Mouse (Mus musculus) hindbrain, embryonic 11.5 days (tissue): ENCODE results near the gene Atp9a. TPM values are rescaled to one million over a fixed set of nuclear protein-coding genes. Genes with fewer than 3 reads are reported as not detected.

Experiments
- ATAC-seq: fragments of 200-750 bp; cut with Nextera tagmentation; 2 replicates; pipeline ENCODE4 v1.8.0; 2017; ENCODE audit warnings: mild to moderate bottlenecking, moderate TSS enrichment, moderate library complexity; ENCODE audit not compliant: low FRiP score
- DNase-seq: peaks from one replicate; pipeline ENCODE4 v3.0.0-alpha.2; 2015; ENCODE audit warnings: low spot score
- H3K27ac ChIP-seq: fragments of 300-500 bp; sonication (generic); 2 replicates; pipeline ENCODE4 v1.5.1; 2014; ENCODE audit warnings: mild to moderate bottlenecking, low read depth, low read length
- H3K27me3 ChIP-seq: fragments of 300-500 bp; sonication (generic); 2 replicates; pipeline ENCODE4 v1.6.1; 2014; ENCODE audit warnings: mild to moderate bottlenecking, low read length, moderate library complexity, mixed read lengths; ENCODE audit not compliant: control insufficient read depth, insufficient read depth
- H3K36me3 ChIP-seq: fragments of 300-500 bp; sonication (generic); 2 replicates; pipeline ENCODE4 v1.6.1; 2014; ENCODE audit warnings: mild to moderate bottlenecking, low read length, moderate library complexity, mixed read lengths; ENCODE audit not compliant: control insufficient read depth, insufficient read depth
- H3K4me1 ChIP-seq: fragments of 300-500 bp; sonication (generic); replicated peaks from 2 replicates; pipeline ENCODE4 v1.6.1; 2014; ENCODE audit warnings: low read length, mixed read lengths; ENCODE audit not compliant: control insufficient read depth, insufficient read depth
- H3K4me2 ChIP-seq: fragments of 300-500 bp; sonication (generic); replicated peaks from 2 replicates; pipeline ENCODE4 v1.6.1; 2014; ENCODE audit warnings: mild to moderate bottlenecking, low read depth, low read length
- H3K4me3 ChIP-seq: fragments of 300-500 bp; sonication (generic); 2 replicates; pipeline ENCODE4 v1.5.1; 2014; ENCODE audit warnings: low read depth, low read length
- H3K9ac ChIP-seq: fragments of 300-500 bp; sonication (generic); 2 replicates; pipeline ENCODE4 v1.6.1; 2014; ENCODE audit warnings: low read depth, low read length
- H3K9me3 ChIP-seq: fragments of 300-500 bp; sonication (generic); 2 replicates; pipeline ENCODE4 v1.6.1; 2016; ENCODE audit warnings: low read length; ENCODE audit not compliant: control insufficient read depth
- WGBS: fragments of 180-500 bp; shearing (Covaris S2); extraction: QIAGEN DNeasy Blood & Tissue Kit; methylation state at CpG from one replicate; pipeline ENCODE4 v1.1.7; 2014; 5-methylcytosine and 5-hydroxymethylcytosine counted together
- polyA plus RNA-seq: library from polyadenylated mRNA; unstranded; fragments of >200 nt; fragmentation: Nextera tagmentation; extraction: Ambion mirVana; gene quantifications from 2 replicates; pipeline ENCODE4 v1.2.1, GENCODE M21; 2014

Atp9a gene
- polyA plus RNA-seq, 1 experiment from 2014 or later, result 12.8 TPM

GRCm38 (mm10) chr2:168728045-168728444, 14.2 kb downstream of the Atp9a start:
- Histone ChIP-seq H3K9me3 (no peaks in the 10 kb centered on the region), H3K4me2 (no peak overlapping the region), H3K27ac (no peak overlapping the region), H3K27me3 (no peaks in the 10 kb centered on the region), H3K9ac (no peak overlapping the region), H3K4me1 (0 out of 2 replicates have a peak, but pooled peaks cover 4% of the 10 kb centered on the region), H3K4me3 (no peak overlapping the region), H3K36me3 (no peaks in the 10 kb centered on the region)
- ATAC-seq (no peak), DNase-seq (no peak)
- 89% methylated on average over 12 of the region's 12 CpGs for WGBS

- H3K9ac ChIP-seq, result no peak overlapping the region
- H3K9me3 ChIP-seq, result no peaks in the 10 kb centered on the region
- 38% methylated on average over 6 of the region's 6 CpGs for WGBS
- DNase-seq, result peak; percentile 82
- H3K27ac ChIP-seq, result no peak overlapping the region
- H3K4me2 ChIP-seq, result no peak overlapping the region
- H3K27me3 ChIP-seq, result no peaks in the 10 kb centered on the region
- H3K36me3 ChIP-seq, result no peaks in the 10 kb centered on the region
- H3K4me3 ChIP-seq, result no peak overlapping the region
- 0 out of 2 replicates have a peak, but pooled peaks cover 4% of the 10 kb centered on the region for H3K4me1 ChIP-seq
- ATAC-seq, result peak; percentile 92
These were observed 16.2 kb downstream of the Atp9a start for GRCm38 (mm10) chr2:168726007-168726406.

DNA sequence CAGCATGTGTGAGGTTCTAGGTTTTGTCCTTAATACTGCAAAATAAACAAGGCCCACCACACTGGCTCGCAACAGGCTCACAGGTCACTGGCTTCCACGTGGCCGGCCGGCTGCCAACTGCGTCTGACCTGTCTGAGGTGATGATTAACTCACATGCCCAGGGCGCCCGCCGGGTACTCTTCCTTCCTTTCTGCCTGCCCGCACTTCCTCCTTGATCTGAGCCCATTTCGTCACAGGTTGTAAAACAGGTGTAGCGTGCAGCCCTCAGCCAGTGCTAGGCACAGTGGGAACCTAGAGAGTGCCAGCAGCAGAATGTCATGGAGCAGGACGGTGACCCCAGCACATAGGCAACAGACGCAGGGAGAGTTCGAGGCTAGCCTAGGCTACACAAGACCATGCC, 20.9 kb downstream of the Atp9a start:
- Histone ChIP-seq H3K36me3 (no peaks in the 10 kb centered on the region), H3K9ac (no peak overlapping the region), H3K4me2 (no peak overlapping the region), H3K9me3 (no peaks in the 10 kb centered on the region), H3K27me3 (no peaks in the 10 kb centered on the region), H3K4me3 (no peak overlapping the region), H3K4me1 (0 out of 2 replicates have a peak, but pooled peaks cover 2% of the 10 kb centered on the region), H3K27ac (no peak overlapping the region)
- ATAC-seq (no peak), DNase-seq (no peak)
- 93% methylated on average over 14 of the region's 14 CpGs for WGBS

- Histone ChIP-seq H3K9me3 (no peaks in the 10 kb centered on the region), H3K4me3 (no peak overlapping the region), H3K9ac (no peak overlapping the region), H3K27ac (no peak overlapping the region), H3K4me2 (no peak overlapping the region), H3K36me3 (no peaks in the 10 kb centered on the region), H3K27me3 (no peaks in the 10 kb centered on the region), H3K4me1 (no peaks in the 10 kb centered on the region)
- WGBS, result 70% methylated on average over 4 of the region's 4 CpGs
- DNase-seq (no peak), ATAC-seq (no peak)
These were observed 22.5 kb downstream of the Atp9a start for GRCm38 (mm10) chr2:168719742-168720141.

DNA sequence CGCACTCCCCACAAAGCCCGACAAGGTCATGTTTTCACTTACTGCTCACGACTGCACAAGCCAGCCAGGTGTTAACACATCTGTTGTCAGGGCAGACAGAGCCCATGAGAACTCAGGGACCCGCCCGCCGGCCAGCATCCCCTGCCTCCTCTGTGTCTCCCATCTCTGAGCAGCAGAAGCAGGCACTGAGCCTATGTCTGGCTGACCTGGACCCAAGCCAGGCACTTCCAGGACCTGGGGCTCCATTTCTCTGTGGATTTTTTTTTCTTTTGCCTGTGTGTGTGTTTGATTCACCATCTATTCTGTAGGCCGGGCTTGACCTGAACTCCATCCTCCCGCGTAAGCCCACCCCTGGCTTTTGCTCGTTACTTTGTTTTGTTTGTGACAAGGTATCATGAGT, 23.5 kb downstream of the Atp9a start:
- Histone ChIP-seq H3K4me3 (no peak overlapping the region), H3K27me3 (no peaks in the 10 kb centered on the region), H3K4me1 (no peaks in the 10 kb centered on the region), H3K27ac (no peak overlapping the region), H3K9ac (no peak overlapping the region), H3K9me3 (no peaks in the 10 kb centered on the region), H3K4me2 (no peak overlapping the region), H3K36me3 (no peaks in the 10 kb centered on the region)
- 75% methylated on average over 10 of the region's 10 CpGs for WGBS
- no peak for DNase-seq
- ATAC-seq, result no peak

GRCm38 (mm10) chr2:168718267-168718666, 23.9 kb downstream of the Atp9a start:
- H3K9ac ChIP-seq, result no peak overlapping the region
- no peaks in the 10 kb centered on the region for H3K27me3 ChIP-seq
- H3K4me1 ChIP-seq, result no peaks in the 10 kb centered on the region
- H3K9me3 ChIP-seq, result no peaks in the 10 kb centered on the region
- no peak overlapping the region for H3K4me3 ChIP-seq
- ATAC-seq, result no peak
- H3K27ac ChIP-seq, result no peak overlapping the region
- no peak for DNase-seq
- no peak overlapping the region for H3K4me2 ChIP-seq
- WGBS, result 80% methylated on average over 2 of the region's 2 CpGs
- no peaks in the 10 kb centered on the region for H3K36me3 ChIP-seq

- Histone ChIP-seq H3K27me3 (no peaks in the 10 kb centered on the region), H3K4me1 (no peaks in the 10 kb centered on the region; the same call in 1 of the 2 replicates), H3K4me2 (no peak overlapping the region), H3K9ac (no peak overlapping the region), H3K4me3 (no peak overlapping the region), H3K9me3 (no peaks in the 10 kb centered on the region), H3K27ac (no peak overlapping the region), H3K36me3 (no peaks in the 10 kb centered on the region)
- DNase-seq, result no peak
- ATAC-seq, result no peak
- 84% methylated on average over 20 of the region's 20 CpGs for WGBS
These were observed 29.7 kb downstream of the Atp9a start for GRCm38 (mm10) chr2:168712199-168713176.

DNA sequence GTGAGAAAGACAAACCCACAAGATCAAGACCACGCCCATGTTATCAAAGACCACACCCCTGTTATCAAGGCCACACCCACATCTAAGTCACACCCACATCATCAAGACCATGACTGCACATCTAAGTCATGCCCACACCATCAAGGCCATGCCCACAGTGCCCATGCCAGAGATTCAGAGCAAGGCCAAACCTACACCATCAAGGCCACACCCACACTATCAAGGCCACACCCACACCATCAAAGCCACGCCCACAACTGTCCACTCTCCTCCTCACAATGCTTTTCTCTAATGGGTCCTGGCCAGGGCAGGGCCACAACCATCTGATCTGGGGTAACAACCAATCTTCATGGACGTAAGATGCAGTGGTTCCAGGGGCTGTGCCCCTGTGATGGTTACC, 31.2 kb downstream of the Atp9a start:
- H3K27me3 ChIP-seq, result no peaks in the 10 kb centered on the region
- no peak overlapping the region for H3K9ac ChIP-seq
- H3K9me3 ChIP-seq, result no peaks in the 10 kb centered on the region
- H3K27ac ChIP-seq, result no peak overlapping the region
- no peak overlapping the region for H3K4me2 ChIP-seq
- H3K4me1 ChIP-seq, result no peaks in the 10 kb centered on the region; the same call in 1 of the 2 replicates
- no peak for ATAC-seq
- 78% methylated on average over 3 of the region's 3 CpGs for WGBS
- DNase-seq, result no peak
- no peak overlapping the region for H3K4me3 ChIP-seq
- no peaks in the 10 kb centered on the region for H3K36me3 ChIP-seq

DNA sequence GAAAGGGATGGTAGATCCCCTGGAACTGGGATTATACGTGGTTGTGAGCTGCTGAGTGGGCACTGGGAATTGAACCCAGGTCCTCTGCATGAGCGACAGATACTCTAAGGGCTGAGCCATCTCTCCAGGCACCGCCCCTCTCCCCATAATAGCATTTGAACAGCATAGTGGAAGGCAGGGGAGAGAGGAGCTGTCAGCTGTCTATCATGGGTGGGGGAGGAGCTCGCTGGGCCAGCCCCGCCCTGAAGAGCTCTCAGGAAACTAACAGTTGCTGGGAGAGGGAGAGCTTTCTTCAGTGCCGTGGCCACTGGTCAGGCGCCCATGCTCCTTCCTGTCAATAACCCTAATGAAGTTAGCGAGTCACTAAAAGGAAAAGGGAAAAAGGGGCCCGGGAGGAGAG, 34.4 kb downstream of the Atp9a start:
- DNase-seq, result peak; percentile 29
- 47% methylated on average over 9 of the region's 9 CpGs for WGBS
- H3K9ac ChIP-seq, result no peak overlapping the region
- no peak for ATAC-seq
- H3K36me3 ChIP-seq, result no peaks in the 10 kb centered on the region; the same call in 1 of the 2 replicates
- no peaks in the 10 kb centered on the region for H3K27me3 ChIP-seq
- no peaks in the 10 kb centered on the region for H3K9me3 ChIP-seq
- no peak overlapping the region for H3K4me2 ChIP-seq
- no peak overlapping the region for H3K27ac ChIP-seq
- H3K4me3 ChIP-seq, result no peak overlapping the region
- no peaks in the 10 kb centered on the region for H3K4me1 ChIP-seq
